In genomic region chr13:24684503-24684902, GRCm38 (mm10) we compare ENCODE assay signal across 36 mouse cellular contexts. TPM values are rescaled to one million over a fixed set of nuclear protein-coding genes. Genes with fewer than 3 reads are reported as not detected.
DNase-seq lines count a peak whose midpoint lies in the region; ATAC-seq and TF ChIP-seq lines count a peak whose summit lies in the region.
"Had no signal": no experiment of that assay in that cellular context is flagged by ENCODE, and none has a peak within 500 bp of the region (broad histone marks: within the 10 kb centered on the region; RNA-seq: fewer than 3 reads in every experiment).

No protein-coding gene starts in this region.

- TF ChIP-seq CTCF in liver, postnatal 0 days (IDR thresholded peaks at IDR 0.05; ENCODE audit: low read depth), result no peak
- no peak for TF ChIP-seq CTCF in intestine, postnatal 0 days (IDR thresholded peaks at IDR 0.05; ENCODE audit: low read depth)

- no peak overlapping the region for H3K27ac ChIP-seq in liver, postnatal 0 days (ENCODE audit: low read depth)
- no peak overlapping the region for H3K27ac ChIP-seq in midbrain, embryonic 13.5 days
- no peak overlapping the region for H3K27ac ChIP-seq in intestine, postnatal 0 days (ENCODE audit: low read depth, low read length)
- H3K27ac ChIP-seq: embryonic facial prominence, embryonic 12.5 days; hindbrain, postnatal 0 days; kidney, postnatal 0 days; liver, embryonic 14.5 days; macrophage; midbrain, embryonic 12.5 days; neural tube, embryonic 13.5 days; stomach, postnatal 0 days had no signal

- H3K9me3 ChIP-seq in liver, postnatal 0 days (ENCODE audit: low read length), result no peaks in the 10 kb centered on the region
- no peaks in the 10 kb centered on the region for H3K9me3 ChIP-seq in midbrain, embryonic 13.5 days
- H3K9me3 ChIP-seq in intestine, postnatal 0 days (ENCODE audit: control insufficient read depth), result no peaks in the 10 kb centered on the region
- H3K9me3 ChIP-seq: embryonic facial prominence, embryonic 12.5 days; heart, embryonic 12.5 days; midbrain, embryonic 12.5 days; neural tube, embryonic 13.5 days had no signal

- peak; percentile 12 to 41 for DNase-seq in spleen, postnatal 36 days (ENCODE audit: low spot score in 2 of 2)
- no peak for DNase-seq in spleen, postnatal 10 days (ENCODE audit: low spot score in 2 of 2)
- no peak for DNase-seq in frontal cortex, postnatal 14 days (ENCODE audit: low spot score in 2 of 2)
- no peak for DNase-seq in liver, postnatal 0 days
- DNase-seq: adrenal gland, postnatal 36 days; cerebellum, adult 11-12 months; cerebellum, postnatal 10 days; gastrocnemius, postnatal 14 days; heart, adult 18-20 months; heart, postnatal 10 days; kidney, adult 11 months; right cerebral cortex, postnatal 4 days; thymus, adult 2 months; thymus, postnatal 4 days had no signal

- TF ChIP-seq EP300 in liver, postnatal 0 days (IDR thresholded peaks at IDR 0.05; ENCODE audit: low read depth), result no peak

- H3K27me3 ChIP-seq in liver, postnatal 0 days (ENCODE audit: insufficient read depth, low read length), result no peaks in the 10 kb centered on the region
- 0 out of 2 replicates have a peak, but pooled peaks cover 3% of the 10 kb centered on the region for H3K27me3 ChIP-seq in midbrain, embryonic 13.5 days
- H3K27me3 ChIP-seq in intestine, postnatal 0 days (replicated peaks; ENCODE audit: control insufficient read depth, insufficient read depth, low read length), result no peaks in the 10 kb centered on the region
- H3K27me3 ChIP-seq: embryonic facial prominence, embryonic 12.5 days; heart, embryonic 12.5 days; midbrain, embryonic 12.5 days; neural tube, embryonic 13.5 days; Patski had no signal

- H3K4me1 ChIP-seq in liver, postnatal 0 days (ENCODE audit: insufficient read depth), result no peaks in the 10 kb centered on the region
- H3K4me1 ChIP-seq in midbrain, embryonic 13.5 days (replicated peaks), result peaks cover 8% of the 10 kb centered on the region
- no peaks in the 10 kb centered on the region for H3K4me1 ChIP-seq in intestine, postnatal 0 days (replicated peaks; ENCODE audit: control insufficient read depth, insufficient read depth, low read length)
- H3K4me1 ChIP-seq: embryonic facial prominence, embryonic 12.5 days had no signal

- no peaks in the 10 kb centered on the region; the same call in 1 of the 2 replicates for H3K36me3 ChIP-seq in liver, postnatal 0 days (replicated peaks; ENCODE audit: insufficient read depth, low read length)
- peaks cover 19% of the 10 kb centered on the region for H3K36me3 ChIP-seq in midbrain, embryonic 13.5 days
- no peaks in the 10 kb centered on the region for H3K36me3 ChIP-seq in intestine, postnatal 0 days (ENCODE audit: control insufficient read depth, insufficient read depth)
- H3K36me3 ChIP-seq: embryonic facial prominence, embryonic 12.5 days; midbrain, embryonic 12.5 days had no signal

- no peak overlapping the region for H3K4me2 ChIP-seq in liver, postnatal 0 days (ENCODE audit: low read depth, low read length)
- no peak overlapping the region for H3K4me2 ChIP-seq in midbrain, embryonic 13.5 days (replicated peaks)
- no peak overlapping the region for H3K4me2 ChIP-seq in intestine, postnatal 0 days (replicated peaks; ENCODE audit: low read depth)
- H3K4me2 ChIP-seq: embryonic facial prominence, embryonic 12.5 days; heart, embryonic 12.5 days; midbrain, embryonic 12.5 days; neural tube, embryonic 13.5 days had no signal

- H3K4me3 ChIP-seq in liver, postnatal 0 days (ENCODE audit: low read depth, low read length), result no peak overlapping the region
- no peak overlapping the region for H3K4me3 ChIP-seq in midbrain, embryonic 13.5 days (replicated peaks)
- no peak overlapping the region for H3K4me3 ChIP-seq in intestine, postnatal 0 days (ENCODE audit: low read depth, low read length)
- H3K4me3 ChIP-seq: embryonic facial prominence, embryonic 12.5 days; erythroblast, embryonic 14.5 days; heart, embryonic 12.5 days; midbrain, embryonic 12.5 days; neural tube, embryonic 13.5 days had no signal

- H3K9ac ChIP-seq in liver, postnatal 0 days (replicated peaks), result no peak overlapping the region
- no peak overlapping the region for H3K9ac ChIP-seq in midbrain, embryonic 13.5 days (replicated peaks)
- H3K9ac ChIP-seq in intestine, postnatal 0 days (ENCODE audit: low read depth, low read length), result no peak overlapping the region
- H3K9ac ChIP-seq: embryonic facial prominence, embryonic 12.5 days; heart, embryonic 12.5 days; liver, embryonic 14.5 days; midbrain, embryonic 12.5 days; neural tube, embryonic 13.5 days had no signal

- WGBS in liver, postnatal 0 days (ENCODE audit: insufficient replicate concordance), result 44% methylated on average over 2 of the region's 2 CpGs
- 81% methylated on average over 2 of the region's 2 CpGs for WGBS in midbrain, embryonic 13.5 days
- 63% methylated on average over 2 of the region's 2 CpGs for WGBS in intestine, postnatal 0 days

- peak; percentile 61 for ATAC-seq in common myeloid progenitor, adult 5-6 weeks (replicated peaks; ENCODE audit: low read depth, poor library complexity, severe bottlenecking)
- 0 out of 2 replicates have a peak, but pooled peaks have one; percentile 24 for ATAC-seq in megakaryocyte-erythroid progenitor cell, adult 5-6 weeks (replicated peaks; ENCODE audit: low FRiP score, low TSS enrichment, poor library complexity, severe bottlenecking)
- ATAC-seq in liver, postnatal 0 days, result no peak
- ATAC-seq in midbrain, embryonic 13.5 days, result no peak
- no peak for ATAC-seq in intestine, postnatal 0 days
- ATAC-seq: forebrain, embryonic 14.5 days; hindbrain, postnatal 0 days; Patski had no signal

RNA-seq across cellular contexts. Expression of gene Armh2, which starts 56.5 kb away (rescaled TPM):
- not detected in 2 replicates for total RNA-seq in common myeloid progenitor, adult 5-6 weeks (2017)
- not detected in 2 replicates for total RNA-seq in megakaryocyte-erythroid progenitor cell, adult 5-6 weeks (2014; fragmentation: Nextera tagmentation)
- 2.1 TPM in 1 of 2 replicates, not detected in the other for total RNA-seq in megakaryocyte-erythroid progenitor cell, adult 5-6 weeks (2017)
- polyA plus RNA-seq in liver, postnatal 0 days (2015; fragmentation: Nextera tagmentation; extraction: Ambion mirVana), result not detected in 2 replicates
- not detected in 2 replicates for polyA plus RNA-seq in midbrain, embryonic 13.5 days (2015; fragmentation: Nextera tagmentation; extraction: Ambion mirVana)
- polyA plus RNA-seq in intestine, postnatal 0 days (2015; fragmentation: Nextera tagmentation; extraction: Ambion mirVana), result not detected in 2 replicates
- total RNA-seq: adrenal gland, adult 18-20 months; adrenal gland, postnatal 36 days; gastrocnemius, postnatal 14 days; heart, adult 18-20 months; heart, postnatal 10 days; hindbrain, postnatal 0 days; layer of hippocampus, postnatal 25 days had no signal
- polyA plus RNA-seq: C2C12; embryonic facial prominence, embryonic 12.5 days; erythroblast, embryonic 14.5 days; forebrain, embryonic 14.5 days; heart, embryonic 12.5 days; hindbrain, embryonic 11.5 days; hindbrain, postnatal 0 days; kidney, postnatal 0 days; limb, embryonic 14.5 days; liver, embryonic 14.5 days; lung, embryonic 16.5 days; macrophage; midbrain, embryonic 12.5 days; neural tube, embryonic 13.5 days; Patski; stomach, postnatal 0 days; thymus, adult 2 months had no signal

Comparison
In these comparisons a context has a peak if more than half of its experiments do, and no peak if none do; other contexts are left out.
1. DNase-seq: peak in spleen, postnatal 36 days (2 of 2); none in spleen, postnatal 10 days (0 of 2), frontal cortex, postnatal 14 days (0 of 2) and liver, postnatal 0 days (single experiment).
2. ATAC-seq: peak in common myeloid progenitor, adult 5-6 weeks (single experiment) and megakaryocyte-erythroid progenitor cell, adult 5-6 weeks (single experiment); none in liver, postnatal 0 days (single experiment), midbrain, embryonic 13.5 days (single experiment) and intestine, postnatal 0 days (single experiment).